Mouse (Mus musculus) neural tube, embryonic 12.5 days (tissue): ENCODE measurements around the gene Rbsn. TPM values are rescaled to one million over a fixed set of nuclear protein-coding genes. Genes with fewer than 3 reads are reported as not detected.

Experiments
- ATAC-seq: fragments of 200-750 bp; cut with Nextera tagmentation; 2 replicates; pipeline ENCODE4 v1.8.0; 2017; ENCODE audit warnings: low read depth, mild to moderate bottlenecking, moderate TSS enrichment, moderate library complexity; ENCODE audit not compliant: low FRiP score
- H3K27ac ChIP-seq: fragments of 300-500 bp; sonication (generic); 2 replicates; pipeline ENCODE4 v1.5.1; 2016
- H3K27me3 ChIP-seq: fragments of 300-500 bp; sonication (generic); replicated peaks from 2 replicates; pipeline ENCODE4 v1.6.1; 2016; ENCODE audit warnings: mild to moderate bottlenecking
- H3K36me3 ChIP-seq: fragments of 300-500 bp; sonication (generic); 2 replicates; pipeline ENCODE4 v1.6.1; 2016; ENCODE audit warnings: mild to moderate bottlenecking
- H3K4me1 ChIP-seq: fragments of 300-500 bp; sonication (generic); 2 replicates; pipeline ENCODE4 v1.6.1; 2016
- H3K4me2 ChIP-seq: fragments of 300-500 bp; sonication (generic); replicated peaks from 2 replicates; pipeline ENCODE4 v1.6.1; 2016; ENCODE audit warnings: mild to moderate bottlenecking
- H3K4me3 ChIP-seq: fragments of 300-500 bp; sonication (generic); 2 replicates; pipeline ENCODE4 v1.5.1; 2016
- H3K9ac ChIP-seq: fragments of 300-500 bp; sonication (generic); 2 replicates; pipeline ENCODE4 v1.6.1; 2016; ENCODE audit warnings: mild to moderate bottlenecking
- H3K9me3 ChIP-seq: fragments of 300-500 bp; sonication (generic); 2 replicates; pipeline ENCODE4 v1.6.1; 2016; ENCODE audit warnings: mild to moderate bottlenecking
- WGBS: fragments of 180-500 bp; shearing (Covaris S2); methylation state at CpG from one replicate; pipeline ENCODE4 v1.1.7; 2016; 5-methylcytosine and 5-hydroxymethylcytosine counted together
- polyA plus RNA-seq: library from polyadenylated mRNA; unstranded; fragments of >200 nt; fragmentation: Nextera tagmentation; extraction: Ambion mirVana; gene quantifications from 2 replicates; pipeline ENCODE4 v1.2.1, GENCODE M21; 2016

Rbsn gene
- polyA plus RNA-seq = 36.0 and 36.4 TPM in 2 replicates

DNA sequence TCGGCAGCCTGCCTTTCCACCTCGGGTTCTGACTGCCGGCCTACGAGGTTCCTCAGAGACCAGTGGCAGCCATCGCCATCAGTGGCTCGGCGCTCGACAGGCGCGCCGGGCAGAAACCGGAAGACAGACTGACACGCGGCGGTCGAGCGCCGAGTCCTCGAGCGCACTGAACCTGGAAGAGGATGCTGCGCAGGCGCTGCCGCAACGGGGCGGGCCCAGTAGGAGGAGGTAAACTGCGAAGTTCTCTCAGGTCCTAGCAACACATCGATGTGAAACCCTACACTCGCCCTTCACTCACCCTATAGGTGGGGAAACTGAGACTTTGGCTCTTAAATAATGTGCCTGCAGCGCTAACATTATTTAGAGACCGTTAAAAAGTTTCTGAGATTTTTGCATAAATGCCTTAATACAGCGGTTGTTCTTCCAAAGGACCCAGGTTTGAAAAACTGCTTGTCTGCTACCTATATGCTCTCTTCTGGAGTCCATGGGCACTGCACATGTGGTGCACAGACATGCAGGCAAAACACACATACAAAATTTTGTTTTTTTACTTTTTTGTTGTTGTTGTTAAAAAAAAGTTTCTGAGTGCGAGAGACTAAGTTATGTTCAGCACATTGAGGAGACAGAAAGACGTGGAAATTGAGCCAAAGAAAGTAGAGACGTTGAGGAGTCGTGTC lies at the start of gene Rbsn:
Rbsn (minus strand) TSS at position 153 of the 677 bp plus-strand sequence.
- H3K27ac ChIP-seq = peak within 1 kb of the TSS; percentile 71; the same call in 1 of the 2 replicates

DNA sequence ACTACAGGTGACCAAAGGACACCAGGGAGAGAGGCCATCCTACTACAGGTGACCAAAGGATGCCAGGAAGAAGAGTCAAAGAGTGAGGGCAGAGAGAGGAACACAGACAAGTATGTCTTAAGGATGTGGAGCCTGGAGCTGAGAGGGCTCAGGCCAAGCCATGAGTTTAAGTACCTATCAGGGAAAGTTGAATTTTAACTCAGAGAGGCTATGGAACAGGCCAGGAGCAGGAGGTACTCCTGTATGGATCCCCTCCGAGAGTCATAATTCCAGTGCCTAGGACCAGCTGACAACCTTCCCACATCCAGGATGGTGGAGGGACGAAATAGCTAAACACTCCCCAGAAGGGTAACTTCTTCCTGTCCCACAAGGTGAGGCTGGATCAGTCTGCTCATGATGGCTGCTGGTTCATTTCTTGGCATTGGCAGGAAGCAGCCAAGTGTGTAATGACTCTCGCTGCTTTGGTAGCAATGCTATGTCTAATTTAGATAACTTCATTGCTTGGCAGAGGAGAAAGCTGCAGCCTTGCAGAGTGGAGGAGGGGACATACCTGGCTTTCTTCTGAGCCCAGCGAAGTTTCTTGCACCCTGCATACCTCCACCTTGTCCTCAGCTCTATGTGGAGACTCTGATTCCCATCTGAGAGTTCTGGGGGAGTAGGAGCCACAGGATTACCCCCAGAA lies 46.6 kb upstream of the Rbsn start:
- no peak overlapping the region for H3K27ac ChIP-seq
- no peaks in the 10 kb centered on the region for H3K4me1 ChIP-seq
- no peaks in the 10 kb centered on the region for H3K27me3 ChIP-seq
- H3K36me3 ChIP-seq = no peaks in the 10 kb centered on the region
- ATAC-seq = no peak
- no peak overlapping the region for H3K9ac ChIP-seq
- H3K4me2 ChIP-seq = no peak overlapping the region
- H3K9me3 ChIP-seq = no peaks in the 10 kb centered on the region
- no peak overlapping the region for H3K4me3 ChIP-seq
- 73% methylated on average over 4 of the region's 4 CpGs for WGBS

More for the DNA sequence above, at the start of gene Rbsn:
- Histone ChIP-seq H3K9ac (peak within 1 kb of the TSS; percentile 90), H3K9me3 (no peaks in the 10 kb centered on the region), H3K4me2 (peak within 1 kb of the TSS; percentile 93), H3K27me3 (no peaks in the 10 kb centered on the region), H3K36me3 (peaks cover 5% of the 10 kb centered on the region; the same call in 1 of the 2 replicates), H3K4me3 (peak within 1 kb of the TSS; percentile 91), H3K4me1 (peaks cover 8% of the 10 kb centered on the region)
- ATAC-seq = peak; percentile 95
- WGBS = 11% methylated on average over 35 of the region's 35 CpGs

DNA sequence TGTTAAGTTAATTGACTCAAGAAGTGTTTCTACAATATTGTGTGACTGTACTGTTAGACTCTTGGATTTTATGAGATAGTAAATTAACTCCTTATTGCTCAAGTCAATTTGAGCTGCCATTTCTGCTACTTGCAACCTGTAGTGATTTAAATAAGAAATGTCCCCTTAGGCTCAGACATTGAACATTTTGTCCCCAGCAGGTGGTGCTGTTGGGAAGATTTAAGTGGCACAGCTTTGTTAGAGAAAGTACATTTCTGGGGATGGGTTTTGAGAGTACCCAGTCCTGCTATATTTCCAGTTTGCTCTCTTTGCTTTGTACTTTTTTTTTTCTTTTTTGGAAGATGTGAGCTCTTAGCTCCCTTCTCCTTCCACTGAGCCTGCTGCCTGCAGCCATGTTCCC lies 40.6 kb upstream of the Rbsn start:
- no peak overlapping the region for H3K4me2 ChIP-seq
- H3K4me1 ChIP-seq = no peaks in the 10 kb centered on the region
- H3K9ac ChIP-seq = no peak overlapping the region
- no peaks in the 10 kb centered on the region for H3K36me3 ChIP-seq
- H3K4me3 ChIP-seq = no peak overlapping the region
- no peaks in the 10 kb centered on the region for H3K27me3 ChIP-seq
- no peak overlapping the region for H3K27ac ChIP-seq
- H3K9me3 ChIP-seq = peaks cover 6% of the 10 kb centered on the region; the same call in 1 of the 2 replicates
- ATAC-seq = no peak

DNA sequence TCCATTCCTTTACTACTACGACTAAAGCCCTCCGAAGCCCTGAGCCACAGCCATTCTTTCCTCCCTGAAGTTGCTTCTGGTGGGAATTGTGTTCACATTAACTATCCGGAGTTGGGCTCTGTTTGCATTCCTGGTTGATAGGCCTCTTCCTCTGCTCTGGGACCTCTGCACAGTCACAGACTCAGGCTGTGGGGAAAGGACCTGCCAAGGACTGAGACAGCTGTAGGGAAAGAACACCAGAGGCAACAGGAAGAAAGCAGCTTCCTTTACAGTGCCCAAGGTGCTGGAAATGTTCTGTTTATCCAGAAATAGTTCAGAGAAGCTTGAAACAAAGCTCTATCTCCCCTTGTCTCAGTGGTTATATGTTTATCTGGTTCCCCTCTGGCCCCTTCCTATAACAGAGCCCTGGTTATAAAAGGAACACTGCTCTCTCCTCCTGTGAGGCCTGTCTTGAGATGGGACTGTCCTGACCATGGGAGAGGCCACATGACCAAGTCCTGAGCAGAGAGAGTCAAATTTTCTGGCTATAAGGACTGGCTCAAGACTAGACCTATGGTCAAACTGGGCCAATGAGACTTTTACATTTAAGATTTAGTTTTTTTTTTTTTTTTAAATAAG lies 38.6 kb upstream of the Rbsn start:
- H3K9ac ChIP-seq = no peak overlapping the region
- H3K36me3 ChIP-seq = no peaks in the 10 kb centered on the region
- H3K27me3 ChIP-seq = no peaks in the 10 kb centered on the region
- H3K9me3 ChIP-seq = peaks cover 6% of the 10 kb centered on the region; the same call in 1 of the 2 replicates
- no peak for ATAC-seq
- no peaks in the 10 kb centered on the region for H3K4me1 ChIP-seq
- no peak overlapping the region for H3K27ac ChIP-seq
- H3K4me3 ChIP-seq = no peak overlapping the region
- WGBS = 82% methylated on average over 3 of the region's 3 CpGs
- H3K4me2 ChIP-seq = no peak overlapping the region

DNA sequence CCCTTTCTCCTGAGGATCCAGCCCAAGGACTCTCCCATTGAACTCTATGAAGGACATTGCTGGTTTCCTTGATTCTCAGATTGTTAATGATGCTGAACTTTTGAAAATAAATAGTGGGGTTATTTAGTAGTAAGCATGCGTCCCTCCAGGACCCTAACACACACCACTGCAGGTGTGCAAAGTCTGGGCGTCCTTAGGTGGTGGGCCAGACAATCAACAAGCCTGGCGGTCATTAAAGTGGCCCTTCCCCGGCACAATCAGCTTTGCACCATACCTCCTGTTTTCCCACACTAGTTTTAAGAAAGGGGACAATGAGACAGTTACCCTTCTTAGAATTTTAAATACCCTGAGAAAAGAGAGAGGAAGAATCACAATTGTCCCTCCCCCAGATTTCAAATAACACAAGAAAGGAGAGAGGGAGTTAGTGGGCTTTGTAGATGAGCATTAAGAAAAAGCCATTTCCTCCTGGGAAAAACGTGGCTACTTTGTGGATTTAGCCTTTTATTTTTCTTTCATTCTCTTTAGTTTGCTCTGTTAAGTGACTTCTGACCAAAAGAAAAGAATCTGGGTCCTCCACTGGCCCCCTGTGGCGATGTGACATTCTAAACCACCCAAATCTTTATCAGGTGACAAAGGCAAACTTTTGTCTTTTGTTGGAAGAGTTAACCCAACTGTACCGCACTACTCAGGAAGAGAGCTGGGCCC lies 32.6 kb upstream of the Rbsn start:
- Histone ChIP-seq H3K4me1 (peaks cover 7% of the 10 kb centered on the region; the same call in 1 of the 2 replicates), H3K36me3 (no peaks in the 10 kb centered on the region), H3K27ac (no peak overlapping the region), H3K4me3 (no peak overlapping the region), H3K9ac (no peak overlapping the region), H3K9me3 (no peaks in the 10 kb centered on the region), H3K27me3 (peaks cover 22% of the 10 kb centered on the region), H3K4me2 (no peak overlapping the region)
- no peak for ATAC-seq
- 11% methylated on average over 7 of the region's 7 CpGs for WGBS

DNA sequence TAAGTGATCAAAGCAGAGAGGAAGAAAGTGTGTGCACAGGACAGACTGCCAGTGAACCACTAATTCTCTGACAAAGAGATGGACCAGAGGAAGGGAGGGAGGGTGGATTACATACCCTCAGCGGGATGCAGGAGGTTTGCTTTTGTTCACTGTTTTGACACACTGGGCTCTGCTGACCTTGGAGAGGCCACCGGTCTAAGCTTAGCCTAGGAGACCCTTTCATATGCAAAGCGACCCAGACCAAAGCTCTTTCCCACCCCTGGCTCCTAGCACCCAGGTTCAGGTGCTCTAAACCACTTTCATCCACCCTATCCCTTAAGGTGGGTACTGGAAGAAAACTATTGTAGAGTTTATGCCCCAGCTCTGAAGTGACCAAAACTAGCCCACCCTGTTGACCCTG lies 31.6 kb upstream of the Rbsn start:
- Histone ChIP-seq H3K4me2 (no peak overlapping the region), H3K36me3 (no peaks in the 10 kb centered on the region), H3K9me3 (no peaks in the 10 kb centered on the region), H3K27ac (no peak overlapping the region), H3K4me1 (peaks cover 7% of the 10 kb centered on the region; the same call in 1 of the 2 replicates), H3K9ac (no peak overlapping the region), H3K27me3 (peaks cover 22% of the 10 kb centered on the region), H3K4me3 (no peak overlapping the region)
- ATAC-seq = no peak
- 4% methylated on average over 3 of the region's 3 CpGs for WGBS

DNA sequence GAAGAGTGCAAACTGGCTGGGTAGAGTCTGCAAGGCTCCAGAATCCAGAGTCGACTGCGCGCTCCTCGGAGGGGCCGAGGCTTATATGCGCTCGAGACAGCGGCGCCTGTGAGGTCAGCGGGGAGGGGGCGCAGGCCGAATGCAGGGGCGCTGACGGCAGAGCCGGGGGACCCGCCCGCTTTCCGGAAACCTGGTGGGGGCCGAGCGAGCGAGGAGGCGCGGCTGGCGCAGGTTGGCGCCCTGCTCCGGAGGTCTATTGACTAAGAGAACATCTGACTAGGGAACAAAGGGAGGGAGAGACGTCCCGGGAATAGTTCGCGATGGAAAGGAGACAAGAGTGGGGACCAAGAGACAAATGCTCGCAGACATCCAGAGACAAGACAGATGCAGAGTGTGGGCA lies 29.9 kb upstream of the Rbsn start, which contains the start of gene Trh:
Trh (minus strand) TSS at position 60 of the 400 bp plus-strand sequence.
- Histone ChIP-seq H3K27me3 (peaks cover 22% of the 10 kb centered on the region), H3K4me1 (peaks cover 7% of the 10 kb centered on the region; the same call in 1 of the 2 replicates), H3K9ac (0 out of 2 replicates have a peak within 1 kb of the TSS, but pooled peaks have one; percentile 33), H3K4me2 (peak within 1 kb of the TSS; percentile 71), H3K36me3 (no peaks in the 10 kb centered on the region), H3K4me3 (peak within 1 kb of the TSS; percentile 37), H3K27ac (no peak within 1 kb of the TSS), H3K9me3 (no peaks in the 10 kb centered on the region)
- ATAC-seq = no peak
- WGBS = 1% methylated on average over 31 of the region's 31 CpGs

DNA sequence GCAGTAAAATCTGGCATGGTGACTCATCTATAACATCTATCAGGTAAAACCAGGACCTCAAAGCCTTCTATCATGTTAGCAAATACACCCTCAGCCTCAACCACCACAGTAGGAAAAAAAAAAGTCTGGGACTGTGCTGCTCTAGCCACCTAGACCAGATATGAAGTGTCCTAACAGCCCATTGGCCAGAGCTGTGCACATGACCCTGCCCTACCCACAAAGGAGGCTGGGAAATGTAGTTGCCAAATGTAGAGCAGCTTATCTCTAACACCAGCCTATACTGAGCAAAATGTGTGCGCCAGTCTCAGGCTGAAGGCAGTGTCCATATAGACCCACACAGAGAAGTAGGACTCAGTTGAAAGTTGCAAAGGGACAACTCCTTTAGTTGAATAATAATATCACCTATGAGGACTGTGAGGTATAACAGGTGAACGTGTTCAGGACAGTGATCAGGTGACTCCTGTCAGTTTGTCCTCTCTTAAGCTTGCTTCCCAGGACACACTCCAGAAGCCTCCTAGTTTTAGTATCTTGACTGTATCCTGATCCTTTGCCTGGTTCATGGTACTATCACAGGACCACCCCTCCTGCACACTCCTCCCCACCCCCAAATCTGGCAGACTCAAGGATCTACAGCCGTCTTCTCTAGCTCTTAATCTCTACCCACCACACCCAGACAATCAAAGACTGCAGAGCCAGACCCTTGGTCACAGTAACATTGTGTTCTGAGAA lies 26.6 kb upstream of the Rbsn start:
- no peak overlapping the region for H3K9ac ChIP-seq
- peaks cover 7% of the 10 kb centered on the region; the same call in 1 of the 2 replicates for H3K4me1 ChIP-seq
- H3K9me3 ChIP-seq = no peaks in the 10 kb centered on the region
- peaks cover 22% of the 10 kb centered on the region for H3K27me3 ChIP-seq
- H3K27ac ChIP-seq = no peak overlapping the region
- H3K36me3 ChIP-seq = no peaks in the 10 kb centered on the region
- peak; percentile 86 for ATAC-seq
- H3K4me2 ChIP-seq = no peak overlapping the region
- no peak overlapping the region for H3K4me3 ChIP-seq
- 74% methylated on average over 3 of the region's 3 CpGs for WGBS

DNA sequence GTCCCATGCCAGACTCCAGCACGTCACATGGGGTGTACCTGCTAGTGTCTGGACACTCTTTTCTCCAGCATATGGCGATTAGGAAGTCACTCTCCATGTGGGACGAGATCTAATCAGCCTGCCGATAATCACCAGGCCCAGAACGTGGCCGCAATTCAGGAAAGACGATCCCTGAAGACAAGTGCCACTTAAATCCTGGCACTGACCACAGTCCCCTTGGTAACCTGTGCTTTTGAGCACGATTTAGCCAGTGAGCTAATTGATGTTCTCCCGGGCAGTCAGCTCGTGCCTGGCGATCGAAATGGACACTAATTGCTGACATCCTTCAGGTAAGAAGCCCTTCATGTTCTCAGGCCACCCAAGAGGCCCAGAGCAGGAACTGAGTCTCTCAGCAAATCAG lies 20.3 kb upstream of the Rbsn start:
- Histone ChIP-seq H3K4me1 (no peaks in the 10 kb centered on the region), H3K4me2 (no peak overlapping the region), H3K9me3 (no peaks in the 10 kb centered on the region), H3K9ac (no peak overlapping the region), H3K4me3 (no peak overlapping the region), H3K36me3 (no peaks in the 10 kb centered on the region), H3K27ac (no peak overlapping the region), H3K27me3 (no peaks in the 10 kb centered on the region)
- no peak for ATAC-seq
- WGBS = 80% methylated on average over 12 of the region's 12 CpGs

DNA sequence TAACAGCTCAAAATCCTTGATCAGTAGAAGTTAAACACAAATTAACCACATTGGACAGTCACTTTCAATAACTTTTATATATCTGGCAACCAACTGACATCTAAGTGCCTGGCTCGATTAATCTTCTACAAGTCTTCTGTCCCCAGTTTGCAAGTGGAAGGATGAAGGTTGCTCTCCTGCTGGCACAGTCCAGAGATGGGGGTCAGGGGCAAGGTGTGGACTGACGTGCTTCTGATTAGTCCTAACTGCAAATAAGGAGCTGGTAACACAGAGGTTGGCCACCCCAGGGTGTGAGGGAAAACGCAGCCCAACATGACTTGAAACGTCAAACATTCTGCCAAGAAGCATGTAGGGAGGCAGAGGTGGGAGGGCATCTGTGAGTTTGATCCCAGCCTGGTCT lies 17.0 kb upstream of the Rbsn start:
- 79% methylated on average over 4 of the region's 4 CpGs for WGBS
- no peak overlapping the region for H3K9ac ChIP-seq
- H3K4me3 ChIP-seq = no peak overlapping the region
- H3K9me3 ChIP-seq = no peaks in the 10 kb centered on the region
- no peaks in the 10 kb centered on the region for H3K27me3 ChIP-seq
- H3K4me1 ChIP-seq = no peaks in the 10 kb centered on the region
- no peak for ATAC-seq
- no peaks in the 10 kb centered on the region for H3K36me3 ChIP-seq
- H3K27ac ChIP-seq = no peak overlapping the region
- no peak overlapping the region for H3K4me2 ChIP-seq

DNA sequence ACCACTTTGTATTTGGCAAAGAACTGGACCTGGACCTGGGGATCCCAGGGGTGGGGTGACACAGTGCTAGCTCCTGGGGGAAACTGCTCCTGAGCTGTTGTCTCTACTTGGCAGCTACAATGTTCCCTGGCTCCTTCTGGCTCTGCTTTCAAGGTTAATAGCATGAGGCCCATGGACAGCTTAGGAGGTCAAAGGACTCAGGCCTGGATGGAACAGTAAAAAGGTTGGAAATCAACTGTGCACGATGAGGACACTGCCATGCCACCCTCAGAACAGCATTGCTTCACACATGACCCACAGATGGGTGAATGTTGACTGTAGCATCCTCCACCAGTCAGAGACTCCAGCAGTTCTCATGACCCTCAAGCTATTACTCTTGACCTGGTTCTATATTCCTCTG lies 16.6 kb upstream of the Rbsn start:
- no peaks in the 10 kb centered on the region for H3K9me3 ChIP-seq
- H3K27me3 ChIP-seq = no peaks in the 10 kb centered on the region
- no peaks in the 10 kb centered on the region for H3K36me3 ChIP-seq
- no peak for ATAC-seq
- WGBS = 63% methylated on average over 1 of the region's 1 CpGs
- no peak overlapping the region for H3K4me3 ChIP-seq
- no peaks in the 10 kb centered on the region for H3K4me1 ChIP-seq
- no peak overlapping the region for H3K9ac ChIP-seq
- H3K27ac ChIP-seq = no peak overlapping the region
- no peak overlapping the region for H3K4me2 ChIP-seq
